Mouse (Mus musculus) kidney, adult 2 months (tissue): ENCODE data around the gene Emg1.

Experiments used
- CTCF ChIP-seq: fragments of 200-500 bp; conservative IDR thresholded peaks from 2 replicates; pipeline ENCODE4 v1.5.1; 2011; ENCODE audit warnings: low read depth, mild to moderate bottlenecking, control low read depth, low read length, moderate library complexity, mixed read lengths; ENCODE audit not compliant: insufficient read depth, insufficient read length
- POLR2A ChIP-seq: fragments of 200-500 bp; IDR thresholded peaks from one replicate; pipeline ENCODE4 v1.6.1; 2011; ENCODE audit warnings: low read depth, low read length, control low read depth

DNA sequence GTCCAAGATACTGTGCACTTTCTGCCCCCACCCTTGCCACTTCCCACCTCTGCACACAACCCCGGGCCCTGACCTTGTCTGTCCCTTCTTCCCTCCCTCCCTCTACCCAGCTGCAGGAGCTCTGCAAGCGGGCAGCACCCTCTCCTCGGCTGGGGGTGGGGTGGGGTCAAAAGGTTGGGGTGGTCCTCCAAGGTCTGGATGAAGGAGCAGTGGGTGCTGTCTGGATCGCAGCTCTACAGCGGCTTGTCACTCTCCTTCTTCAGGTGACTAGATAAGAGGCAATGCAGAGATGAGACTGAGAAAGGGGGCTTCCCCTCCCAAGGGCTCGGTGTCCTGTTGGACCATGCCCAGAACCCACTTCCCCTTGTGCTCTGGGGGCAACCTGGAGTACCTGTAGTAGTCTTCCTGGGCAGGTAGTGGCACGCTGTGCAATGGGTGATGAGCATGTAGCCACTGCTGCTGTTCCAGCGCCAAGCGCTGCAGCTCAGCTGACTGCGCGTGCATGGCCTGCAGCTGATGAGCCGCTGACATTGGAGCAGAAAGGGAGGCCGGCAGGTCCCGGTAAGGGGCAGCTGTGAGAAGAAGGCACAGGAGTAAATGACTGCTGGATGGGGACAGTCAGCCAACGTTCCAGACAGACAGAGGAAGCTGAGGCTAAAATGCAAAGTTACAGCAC lies 31.0 kb upstream of the Emg1 start:
- no peak for TF ChIP-seq POLR2A
- no peak for TF ChIP-seq CTCF
